Mouse (Mus musculus): ENCODE measurements around the gene Arid3c.
A peak's percentile ranks its signal among the peaks of the same experiment; 100 is the strongest.
"Not testable (repeated sequence)": the region's sequence is repeated elsewhere in the genome, so short reads cannot be mapped to it uniquely, and the experiment has no call there.

Gene Arid3c

DNA sequence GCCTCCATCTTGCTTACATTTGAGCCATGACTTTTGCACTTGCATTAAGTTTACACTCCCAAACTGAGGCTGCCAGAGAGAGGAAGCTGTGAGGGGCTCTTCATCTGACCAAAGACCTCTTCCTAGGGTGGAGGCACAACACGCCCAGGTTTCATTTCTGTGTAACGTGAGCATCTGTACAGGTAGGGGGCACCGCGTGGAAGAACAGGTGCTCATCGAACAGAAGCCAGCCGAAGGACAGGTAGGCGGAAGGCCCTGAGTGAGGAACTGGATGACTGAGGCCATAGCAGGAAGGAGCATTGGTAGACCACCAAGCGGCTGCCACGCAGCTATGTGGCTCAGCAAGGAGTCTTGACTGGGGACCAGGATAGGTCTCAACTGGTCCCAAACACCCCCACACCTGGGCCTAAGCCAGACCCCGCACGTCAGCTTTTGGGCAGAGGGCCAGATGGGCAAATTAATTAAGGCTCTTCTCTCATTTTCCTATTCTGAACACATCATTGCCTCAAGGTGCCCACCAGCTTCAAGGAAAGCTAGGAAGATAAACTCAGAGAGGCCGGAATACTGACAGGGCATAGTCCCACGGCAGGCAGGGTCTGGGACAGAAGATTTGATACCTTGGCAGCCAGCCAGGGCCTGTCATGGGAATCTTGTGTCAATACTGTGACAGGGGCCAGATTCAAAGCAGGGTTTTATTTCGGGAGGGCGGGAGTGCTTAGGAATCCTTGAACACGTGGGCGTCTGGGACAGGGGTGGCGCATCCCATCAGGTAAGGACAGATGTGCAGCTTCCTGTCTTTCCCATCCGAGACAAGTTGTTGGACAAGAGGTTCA is 24.8 kb downstream of the Arid3c start:
- peak in 1 of 2 experiments; percentile 62 for DNase-seq (ENCODE audit: low spot score in 2 of 2)

GRCm38 (mm10) chr4:41704651-41705050 is 26.3 kb downstream of the Arid3c start:
- DNase-seq (ENCODE audit: low spot score in 2 of 2) = no peak

- DNase-seq (ENCODE audit: low spot score in 2 of 2) = not testable (repeated sequence)
Measured at GRCm38 (mm10) chr4:41702226-41702625, 28.7 kb downstream of the Arid3c start.

GRCm38 (mm10) chr4:41700224-41700623 is 30.7 kb downstream of the Arid3c start:
- DNase-seq (ENCODE audit: low spot score in 2 of 2) = not testable (repeated sequence)

DNA sequence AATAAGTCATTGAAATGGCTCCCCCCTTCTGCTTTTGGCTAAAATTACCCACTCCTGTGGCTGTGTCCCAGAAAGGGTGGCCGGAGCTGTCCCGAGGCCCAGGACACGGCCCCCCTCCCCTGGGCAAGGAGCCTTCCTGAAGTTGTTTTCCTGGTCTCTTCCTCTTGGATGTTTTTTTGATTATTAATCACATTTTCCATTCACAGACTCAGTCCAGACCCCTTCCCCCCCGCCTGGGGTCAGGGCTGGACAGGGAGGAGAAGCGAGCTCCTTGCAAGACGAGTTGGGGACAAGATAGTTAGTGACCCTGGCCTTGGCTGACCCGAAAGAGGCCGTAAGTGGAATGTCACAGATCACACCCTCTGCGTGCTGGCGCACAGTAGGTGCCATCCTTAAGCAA is 31.2 kb downstream of the Arid3c start, which contains the start of gene Il11ra1:
TSS of gene Il11ra1 (plus strand) at position 207 of the 400 bp plus-strand sequence.
- DNase-seq (ENCODE audit: low spot score in 2 of 2) = not testable (repeated sequence)

- peak in 1 of 2 experiments; percentile 38 for DNase-seq (ENCODE audit: low spot score in 2 of 2)
Measured at GRCm38 (mm10) chr4:41698421-41699016, 32.4 kb downstream of the Arid3c start.

DNA sequence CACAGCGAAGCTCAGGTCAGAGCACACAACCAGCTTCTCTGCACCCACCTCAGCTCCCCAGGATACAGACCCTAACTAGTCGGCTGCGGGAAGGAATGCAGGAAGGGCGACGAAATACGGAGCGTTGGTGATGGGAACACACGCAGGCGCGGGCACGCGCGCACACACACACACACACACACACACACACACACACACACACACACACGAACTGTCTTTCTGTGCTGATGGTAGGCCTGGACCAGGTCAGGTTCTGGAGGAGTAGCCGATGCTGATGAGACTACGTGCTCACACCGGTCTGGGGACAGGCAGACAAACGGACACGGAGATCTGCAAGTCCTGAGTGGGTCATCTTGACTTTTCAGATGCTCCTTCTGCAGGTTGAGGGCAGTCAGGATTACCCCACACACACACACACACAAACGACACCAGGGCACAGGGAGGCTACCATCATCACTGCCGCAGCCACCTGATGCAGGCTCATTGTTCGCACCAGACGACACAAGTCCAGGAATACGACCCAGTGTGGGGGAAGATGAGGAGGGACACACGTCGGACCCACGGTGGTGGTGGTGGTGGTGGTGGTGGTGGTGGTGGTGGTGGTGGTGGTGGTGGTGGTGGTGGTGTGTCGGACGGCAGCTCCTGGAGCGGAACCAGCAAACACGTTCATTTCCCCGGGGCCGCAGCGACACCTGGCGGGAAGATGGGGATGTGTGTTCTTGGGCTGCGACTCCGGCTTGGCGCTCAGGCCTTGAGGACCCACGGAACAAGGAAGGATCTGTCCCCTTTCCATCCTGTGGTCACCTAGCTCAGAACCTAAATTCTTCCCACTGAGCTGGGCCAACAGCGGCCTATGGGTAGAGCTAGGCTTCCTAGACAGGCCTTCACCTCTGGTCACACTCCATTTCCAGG is 33.8 kb downstream of the Arid3c start, which contains the start of gene Cntfr:
TSS of gene Cntfr (minus strand) at position 160 of the 912 bp plus-strand sequence.
- peak; percentile 86 to 91 for DNase-seq (ENCODE audit: low spot score in 2 of 2)

DNA sequence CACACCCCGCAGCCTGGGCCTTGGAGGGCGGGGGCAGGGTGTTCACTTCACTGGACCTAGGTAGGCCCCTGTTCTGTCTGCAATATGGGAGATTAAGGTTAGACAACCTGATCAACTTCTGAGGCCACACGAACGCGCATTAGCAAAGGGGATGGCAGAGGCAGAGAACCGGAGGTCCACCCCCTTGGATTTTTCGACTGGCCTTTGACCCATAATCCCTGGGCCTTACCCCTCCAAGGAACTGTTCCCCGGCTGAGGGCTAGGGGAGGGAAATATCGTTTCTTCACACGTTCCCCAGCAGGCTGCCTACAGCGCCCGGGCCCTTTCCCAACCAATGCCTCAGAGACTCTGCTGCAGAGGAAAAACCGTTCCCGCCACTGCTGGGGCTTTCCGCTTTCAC is 34.5 kb downstream of the Arid3c start:
- DNase-seq (ENCODE audit: low spot score in 2 of 2) = not testable (repeated sequence)

DNA sequence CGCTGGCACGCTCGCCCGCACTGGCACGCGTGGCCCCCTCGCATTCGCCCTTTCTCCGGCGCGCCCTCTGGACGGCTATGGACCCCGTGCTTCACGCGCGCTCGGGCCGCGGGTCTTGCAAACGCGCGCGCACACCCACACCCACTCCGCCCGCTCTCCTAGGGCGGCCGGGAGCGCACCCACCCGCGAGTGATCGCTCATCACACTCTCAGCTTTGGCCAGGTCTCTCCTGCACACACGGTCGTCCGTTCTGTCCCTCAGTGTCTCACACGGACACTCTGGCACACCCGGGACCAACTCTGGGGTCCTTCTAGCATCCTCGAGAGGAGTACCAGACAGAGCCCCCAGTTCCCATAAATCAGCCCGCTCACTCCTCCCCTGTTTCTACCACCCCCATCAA is 35.1 kb downstream of the Arid3c start:
- not testable (repeated sequence) for DNase-seq (ENCODE audit: low spot score in 2 of 2)

DNA sequence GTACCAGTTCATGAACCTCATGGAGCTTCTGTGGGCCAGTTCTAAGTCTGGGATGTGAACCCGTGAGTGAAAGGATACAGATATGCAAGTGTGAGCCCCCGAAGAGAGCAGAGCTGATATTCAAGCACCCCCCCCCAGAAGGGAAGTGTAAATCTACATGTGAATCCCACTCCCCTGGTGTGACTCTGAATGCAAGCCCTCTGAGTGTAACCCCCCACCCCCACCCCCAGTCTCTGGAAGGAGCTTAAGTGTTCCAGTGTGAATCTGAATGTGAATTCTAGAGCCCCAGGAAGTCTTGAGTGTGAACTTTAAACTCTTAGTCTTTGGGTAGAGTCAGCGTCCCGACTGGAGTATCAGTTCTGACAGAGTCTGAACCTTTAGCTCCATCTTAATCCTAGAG is 37.4 kb downstream of the Arid3c start:
- DNase-seq (ENCODE audit: low spot score in 2 of 2) = not testable (repeated sequence)

DNA sequence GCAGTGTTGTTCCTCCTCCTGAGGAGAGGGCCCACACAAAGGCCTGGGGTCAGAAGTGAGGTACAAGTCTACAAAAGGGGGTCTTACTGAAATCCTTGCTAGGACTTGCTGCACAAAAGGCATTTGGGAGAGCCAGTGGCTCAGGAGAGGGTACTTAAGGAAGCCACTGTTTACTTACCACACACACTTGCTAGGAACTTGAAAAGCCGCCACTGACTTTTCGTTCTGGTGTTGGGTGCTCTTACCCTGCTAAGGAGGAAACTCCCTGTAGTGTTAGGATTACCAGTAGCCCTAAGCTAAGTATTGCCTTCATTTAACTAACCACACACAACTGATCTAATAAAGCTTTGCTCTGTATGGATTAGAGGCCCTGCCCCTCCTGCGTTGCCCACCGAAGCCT is 40.9 kb downstream of the Arid3c start:
- not testable (repeated sequence) for DNase-seq (ENCODE audit: low spot score in 2 of 2)

GRCm38 (mm10) chr4:41688562-41688961 is 42.4 kb downstream of the Arid3c start:
- DNase-seq (ENCODE audit: low spot score in 2 of 2) = not testable (repeated sequence)

DNA sequence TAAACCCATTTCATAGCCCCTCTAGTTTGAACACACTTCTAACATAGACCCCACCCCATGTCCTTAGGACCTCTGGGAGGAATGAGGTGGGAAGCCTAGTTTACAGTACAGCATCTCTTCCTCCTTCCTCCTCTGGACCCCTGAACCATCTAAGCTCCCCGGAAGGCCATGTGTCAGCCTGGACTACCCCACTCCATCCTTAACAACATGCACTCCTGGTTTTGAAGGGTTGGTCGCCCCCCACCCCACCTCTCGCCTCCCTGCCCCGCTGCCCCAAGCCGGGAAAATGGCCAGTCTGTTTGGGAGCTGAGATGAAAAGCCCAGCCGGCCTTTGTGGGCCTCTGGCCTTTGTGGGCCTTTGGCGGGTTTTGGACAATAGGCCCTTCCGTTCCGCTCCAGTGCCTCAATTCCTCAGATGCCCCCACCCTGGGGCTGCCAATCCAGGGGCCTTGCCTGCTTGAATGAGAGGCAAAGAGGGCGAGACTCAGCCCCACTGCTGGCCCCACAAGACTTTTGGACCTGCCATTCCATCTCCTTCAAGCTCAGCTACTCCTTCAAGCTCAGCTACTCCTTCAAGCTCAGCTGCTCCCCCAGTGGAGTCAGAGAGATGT is 45.0 kb downstream of the Arid3c start:
- not testable (repeated sequence) for DNase-seq (ENCODE audit: low spot score in 2 of 2)

DNA sequence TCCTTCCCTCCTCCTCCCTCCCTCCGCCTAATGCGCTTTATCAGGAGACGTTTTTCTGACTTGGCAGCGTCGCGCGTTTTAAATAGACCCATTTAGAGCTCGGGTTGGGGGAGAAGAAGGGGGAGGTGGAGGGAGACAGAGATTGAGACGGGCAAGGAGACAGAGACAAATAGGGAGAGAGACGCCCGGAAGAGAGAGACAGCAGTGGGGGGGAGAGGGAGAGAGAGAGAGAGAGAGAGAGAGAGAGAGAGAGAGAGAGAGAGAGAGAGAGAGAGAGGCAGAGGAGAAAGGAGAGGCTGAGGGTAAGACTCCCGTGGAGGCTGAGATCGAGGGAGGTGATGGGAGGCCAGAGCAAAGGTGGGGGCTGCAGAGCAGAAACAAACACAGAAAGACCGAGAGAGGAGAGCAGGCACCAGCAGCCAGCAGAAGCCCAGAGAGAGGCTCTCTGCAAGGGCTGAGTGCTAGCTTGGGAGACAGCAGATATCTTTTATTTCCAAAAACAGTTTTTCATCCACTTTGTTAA is 46.0 kb downstream of the Arid3c start:
- DNase-seq (ENCODE audit: low spot score in 2 of 2) = not testable (repeated sequence)

DNA sequence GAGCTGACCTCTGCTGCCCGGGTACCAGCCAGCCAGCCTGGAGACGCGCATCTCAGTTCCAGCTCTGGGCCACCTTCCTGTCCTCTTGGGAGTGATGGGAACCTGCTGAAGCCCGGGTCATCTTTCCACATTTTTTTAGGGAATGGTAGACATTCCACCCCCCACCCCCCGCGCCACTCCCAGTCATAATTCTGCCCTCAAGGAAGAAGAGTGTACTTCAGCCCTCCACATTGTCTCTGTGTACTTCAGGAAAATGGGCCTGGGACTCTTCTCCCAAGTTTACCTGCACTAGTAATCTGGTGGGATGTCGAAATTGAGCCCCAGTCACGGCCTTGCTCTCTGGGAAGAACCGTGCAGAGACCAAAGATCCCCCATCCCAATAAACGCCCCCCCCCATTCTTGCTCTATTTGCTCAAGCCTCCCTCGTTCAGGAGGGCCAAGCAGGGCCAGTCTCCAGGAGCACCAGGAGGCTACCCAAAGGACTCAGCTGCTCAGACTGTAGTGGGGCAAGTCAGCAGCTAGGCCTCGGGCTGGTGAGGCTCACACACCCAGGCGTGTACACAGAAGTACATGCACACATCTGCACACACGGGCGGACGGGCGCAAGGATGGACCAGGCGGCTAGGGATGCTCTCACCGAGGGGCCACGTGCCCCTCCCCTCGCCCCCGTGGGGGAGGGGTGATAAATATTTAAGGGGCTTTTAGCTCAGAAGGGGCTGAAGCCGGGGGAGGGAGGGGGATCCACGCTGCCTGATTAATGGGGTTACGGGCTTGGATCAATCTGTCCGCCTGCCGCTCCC is 46.6 kb downstream of the Arid3c start:
- not testable (repeated sequence) for DNase-seq (ENCODE audit: low spot score in 2 of 2)

- DNase-seq (ENCODE audit: low spot score in 2 of 2) = peak in 1 of 2 experiments; percentile 67
Measured at GRCm38 (mm10) chr4:41683303-41683702, 47.6 kb downstream of the Arid3c start.

DNA sequence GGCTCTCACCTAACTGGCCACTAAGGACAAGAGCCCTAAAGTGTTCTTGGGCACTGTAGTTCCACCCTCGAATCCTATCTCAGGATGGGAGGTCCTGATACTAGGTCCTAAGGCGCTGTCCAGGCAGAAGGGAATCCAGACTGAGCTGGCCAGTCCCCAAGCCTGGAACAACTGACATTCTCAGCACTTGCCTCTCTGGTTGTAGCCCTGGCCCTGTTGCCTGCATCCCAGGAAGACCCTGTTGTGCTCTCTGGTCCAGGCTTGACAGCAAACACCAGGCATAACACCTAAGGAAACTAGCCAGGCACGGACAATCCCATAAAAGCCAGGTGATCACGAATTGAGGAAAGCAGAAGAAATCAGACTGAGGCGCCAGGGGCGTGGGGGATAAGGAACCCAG is 48.2 kb downstream of the Arid3c start:
- DNase-seq (ENCODE audit: low spot score in 2 of 2) = no peak

DNA sequence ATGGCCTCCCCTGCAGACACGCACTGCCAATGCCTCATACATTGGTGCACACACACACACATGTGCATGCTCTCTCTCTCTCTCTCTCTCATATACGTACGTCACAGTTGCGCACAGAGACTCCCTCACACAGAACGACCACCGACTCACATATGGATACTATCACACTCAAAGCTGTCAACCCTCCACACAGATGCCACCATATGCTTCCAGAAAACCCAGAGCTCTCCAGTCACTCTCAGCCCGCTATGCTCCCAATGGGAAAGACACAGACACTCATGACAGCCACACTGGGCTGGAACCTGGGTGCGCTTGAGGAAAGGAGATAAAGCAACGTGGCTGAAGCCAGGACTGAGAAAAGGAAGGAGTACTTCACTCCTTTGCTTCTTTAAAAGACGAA is 49.0 kb downstream of the Arid3c start:
- peak in 1 of 2 experiments; percentile 68 for DNase-seq (ENCODE audit: low spot score in 2 of 2)

- peak in 1 of 2 experiments; percentile 74 for DNase-seq (ENCODE audit: low spot score in 2 of 2)
Measured at GRCm38 (mm10) chr4:41681176-41681575, 49.8 kb downstream of the Arid3c start.

DNA sequence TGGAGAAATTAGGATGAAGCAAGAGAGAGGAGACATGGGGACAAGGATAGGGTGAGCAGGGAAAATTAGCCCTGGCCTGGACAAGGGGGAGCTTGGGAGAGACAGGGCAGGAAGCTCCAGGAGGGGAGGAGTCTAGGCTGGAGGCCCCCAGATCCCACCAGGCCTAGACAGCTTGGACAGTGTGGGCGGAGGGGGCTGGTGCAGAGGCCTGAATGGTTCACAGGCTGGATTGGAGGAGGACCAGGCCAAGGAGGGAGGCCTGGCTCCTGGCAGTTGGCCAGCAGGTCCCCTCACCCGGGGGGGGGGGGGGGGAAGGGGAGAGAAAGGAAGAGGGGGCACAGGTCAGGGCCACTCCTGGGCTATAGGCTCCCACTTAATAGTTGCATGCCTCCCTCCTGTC is 51.7 kb downstream of the Arid3c start:
- no peak for DNase-seq (ENCODE audit: low spot score in 2 of 2)

Measured in right cerebral cortex, postnatal 10 days (tissue).